Mouse (Mus musculus): ENCODE results near the gene Aak1.

Gene Aak1

GRCm38 (mm10) chr6:86963987-86964685 is 114.8 kb downstream of the Aak1 start:
- DNase-seq (ENCODE audit: low read depth): no peak

DNA sequence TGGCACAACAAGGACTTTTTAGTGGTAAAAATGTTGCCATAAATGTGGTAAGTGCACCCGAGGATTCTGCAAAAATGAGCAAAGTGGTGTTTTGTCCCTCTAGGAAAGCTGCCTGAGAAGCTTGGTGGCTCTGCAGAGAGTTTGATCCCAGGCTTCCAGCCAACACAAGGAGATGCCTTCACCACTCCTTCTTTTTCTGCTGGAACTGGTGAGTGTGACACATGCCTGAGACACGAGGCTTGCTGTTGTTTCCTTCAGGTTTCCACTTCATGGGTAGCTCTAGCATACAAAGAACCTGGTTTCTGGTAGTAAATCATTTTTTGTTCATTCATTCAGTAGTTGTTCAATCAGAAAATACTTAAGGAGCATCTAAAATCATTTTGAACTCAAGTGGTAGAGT is 117.8 kb downstream of the Aak1 start:
- DNase-seq (ENCODE audit: low read depth): no peak

GRCm38 (mm10) chr6:86973956-86974355 is 124.6 kb downstream of the Aak1 start:
- DNase-seq (ENCODE audit: low read depth): no peak

GRCm38 (mm10) chr6:86978156-86978908 is 129.0 kb downstream of the Aak1 start:
- no peak for DNase-seq (ENCODE audit: low read depth)

DNA sequence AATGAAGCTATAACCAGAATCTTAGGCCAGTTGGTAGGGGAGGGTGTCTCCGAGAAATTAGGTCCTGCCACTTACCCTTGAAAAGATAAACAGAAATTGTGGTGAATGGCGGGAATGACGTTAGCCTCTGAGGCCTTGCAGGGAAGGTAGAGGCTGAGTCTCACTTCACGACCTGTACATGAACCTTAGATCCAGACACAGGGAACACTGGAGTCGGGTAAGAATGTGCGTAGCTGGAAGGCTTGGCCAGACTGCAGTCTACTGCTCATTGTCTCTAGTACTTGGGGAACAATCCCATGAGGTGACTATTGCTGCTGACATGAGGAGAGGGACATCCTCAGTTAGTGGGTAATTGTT is 129.6 kb downstream of the Aak1 start:
- DNase-seq (ENCODE audit: low read depth): no peak

DNA sequence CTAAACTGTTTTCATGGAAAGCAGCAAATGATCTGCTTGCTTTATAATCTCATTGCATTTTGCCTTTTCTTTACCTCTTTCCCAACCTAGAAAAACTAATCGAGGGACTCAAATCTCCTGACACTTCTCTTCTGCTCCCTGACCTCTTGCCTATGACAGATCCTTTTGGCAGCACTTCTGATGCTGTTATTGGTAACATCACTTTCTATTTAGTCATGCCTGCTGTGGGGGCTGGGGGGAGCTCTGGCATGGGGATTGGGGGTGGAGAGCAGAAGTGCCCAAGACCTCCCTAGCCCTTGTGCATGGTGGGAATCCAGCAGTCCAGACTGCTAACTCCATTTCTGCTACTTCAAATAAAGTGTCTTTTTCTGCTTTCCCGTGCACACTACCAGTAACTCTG is 131.9 kb downstream of the Aak1 start:
- no peak for DNase-seq (ENCODE audit: low read depth)

GRCm38 (mm10) chr6:86985314-86986106 is 136.2 kb downstream of the Aak1 start:
- DNase-seq (ENCODE audit: low read depth): no peak

GRCm38 (mm10) chr6:86989576-86989975 is 140.3 kb downstream of the Aak1 start:
- no peak for DNase-seq (ENCODE audit: low read depth)

DNA sequence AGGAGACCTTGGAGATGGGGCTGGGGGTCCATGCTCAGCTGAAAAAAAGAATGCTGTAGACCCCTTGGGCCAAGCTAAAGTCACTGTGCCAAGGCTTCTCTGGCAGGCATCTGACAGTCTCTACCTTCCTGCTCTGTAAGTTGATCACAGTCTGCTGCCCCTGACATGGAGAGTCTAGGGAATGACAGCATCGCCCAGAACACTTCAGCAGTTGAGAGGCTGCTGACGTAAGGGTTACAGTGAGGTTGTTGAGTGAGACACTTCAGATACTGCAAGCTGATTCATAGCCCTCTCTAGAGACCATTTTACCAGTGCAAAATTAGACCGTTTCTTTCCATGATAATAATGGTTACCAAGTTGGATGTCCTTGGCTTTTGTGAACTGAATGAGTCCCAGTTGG is 141.7 kb downstream of the Aak1 start:
- no peak for DNase-seq (ENCODE audit: low read depth)

DNA sequence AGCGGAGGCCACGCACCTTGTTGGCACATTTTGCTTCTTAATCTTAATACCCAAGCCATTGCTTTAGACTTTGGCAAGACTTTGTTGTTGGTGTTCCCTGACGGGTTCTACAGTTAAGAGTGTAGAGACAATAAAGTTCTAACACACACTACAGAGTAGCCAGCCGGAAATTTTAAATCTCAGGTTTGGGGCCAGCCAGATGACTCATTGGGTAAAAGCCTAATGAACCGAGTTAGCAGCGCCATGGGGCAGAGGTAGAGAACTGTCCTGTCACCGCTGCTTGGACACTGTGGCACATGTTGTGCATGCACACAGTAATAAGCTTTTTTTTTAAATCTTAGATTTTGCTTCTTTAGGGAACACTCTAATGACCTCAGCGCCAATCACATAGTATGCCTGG is 143.0 kb downstream of the Aak1 start:
- no peak for DNase-seq (ENCODE audit: low read depth)

- no peak for DNase-seq (ENCODE audit: low read depth)
These were observed 144.9 kb downstream of the Aak1 start for GRCm38 (mm10) chr6:86994254-86994653.

GRCm38 (mm10) chr6:86996629-86997307 is 147.5 kb downstream of the Aak1 start:
- no peak for DNase-seq (ENCODE audit: low read depth)

DNA sequence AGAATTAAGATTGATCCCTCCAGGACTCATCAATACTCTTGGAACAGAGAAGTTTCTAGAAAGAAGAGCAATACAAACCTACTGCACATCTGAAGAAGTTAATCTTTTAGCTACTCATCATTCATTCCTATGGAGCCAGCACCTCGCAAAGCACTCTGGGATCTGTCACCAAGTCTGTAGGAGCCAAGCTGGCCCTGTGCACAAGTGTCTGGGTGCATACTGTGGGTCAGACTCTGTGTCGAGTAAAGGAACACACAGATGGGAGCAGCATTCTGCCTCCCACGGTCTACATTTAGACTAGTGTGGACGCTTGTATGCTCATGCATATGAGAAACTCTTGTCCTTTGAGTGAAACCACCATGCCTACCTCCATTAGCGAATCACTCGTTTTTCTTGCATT is 148.0 kb downstream of the Aak1 start:
- DNase-seq (ENCODE audit: low read depth): no peak

DNA sequence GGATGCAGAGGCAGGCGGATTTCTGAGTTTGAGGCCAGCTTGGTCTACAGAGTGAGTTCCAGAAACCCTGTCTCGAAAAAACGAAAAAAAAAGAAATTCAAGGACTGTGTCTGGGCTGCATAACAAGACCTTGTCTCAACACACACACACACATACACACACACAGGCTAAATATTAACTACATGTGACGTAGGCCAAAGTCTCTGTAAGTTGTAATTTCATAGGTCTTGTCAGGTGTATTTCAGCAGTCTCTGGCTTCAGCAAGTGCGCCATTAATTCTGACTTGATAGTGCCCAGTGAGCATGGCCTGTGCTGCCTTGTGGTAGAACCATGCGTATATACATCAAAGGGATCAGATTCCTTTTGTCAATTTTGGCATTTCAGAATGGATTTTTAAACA is 152.7 kb downstream of the Aak1 start:
- no peak for DNase-seq (ENCODE audit: low read depth)

DNA sequence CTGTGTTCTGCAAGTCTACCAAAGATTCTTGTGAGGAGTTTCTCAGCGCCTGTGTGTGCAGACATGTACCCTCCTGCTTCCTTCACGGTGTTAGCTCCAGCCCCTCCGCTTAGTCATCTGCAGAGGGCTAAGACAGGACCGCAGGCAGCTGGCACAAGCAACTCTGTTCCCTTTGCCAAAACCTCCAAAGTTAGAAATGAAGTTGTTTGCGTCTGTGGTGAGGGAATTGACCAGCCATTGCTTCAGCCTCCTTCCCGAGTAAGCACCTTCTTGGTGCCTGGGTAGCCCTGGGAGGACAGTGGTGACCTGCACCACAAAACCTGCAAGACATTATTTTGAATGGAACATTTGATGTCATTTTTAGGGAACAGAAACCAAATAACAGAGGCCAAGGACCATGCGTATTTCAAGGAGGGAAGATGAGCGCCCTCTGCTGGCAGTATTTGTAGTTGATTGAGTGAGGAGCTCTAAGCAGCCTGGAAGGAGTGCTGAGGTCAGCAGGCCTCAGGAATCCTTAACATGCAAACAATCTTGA is 153.3 kb downstream of the Aak1 start:
- peak; percentile 87 for DNase-seq (ENCODE audit: low read depth)

GRCm38 (mm10) chr6:87004099-87004498 is 154.8 kb downstream of the Aak1 start:
- no peak for DNase-seq (ENCODE audit: low read depth)

GRCm38 (mm10) chr6:87005577-87005976 is 156.3 kb downstream of the Aak1 start:
- no peak for DNase-seq (ENCODE audit: low read depth)

DNA sequence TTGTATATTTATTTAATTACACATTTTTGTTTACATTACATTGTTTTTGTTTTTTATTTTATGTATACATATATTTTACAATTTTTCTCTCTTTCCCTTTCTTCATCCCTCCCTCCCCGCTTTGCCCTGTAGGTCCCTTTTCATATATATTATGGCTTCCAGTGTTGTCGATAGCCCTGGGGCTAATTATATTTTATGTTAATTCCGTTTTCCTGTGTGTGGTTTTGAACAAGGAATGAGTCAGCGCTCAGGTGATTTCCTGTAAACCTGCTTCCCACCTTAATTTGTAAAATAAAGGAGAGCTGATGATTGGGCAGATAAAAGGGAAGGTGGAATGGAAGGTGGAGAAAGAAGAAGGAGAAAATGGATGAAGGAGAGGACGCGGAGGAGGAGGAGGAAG is 159.6 kb downstream of the Aak1 start, which contains the start of gene Nfu1:
TSS of gene Nfu1 (plus strand) at position 350 of the 400 bp plus-strand sequence.
- no peak for DNase-seq (ENCODE audit: low read depth)

DNA sequence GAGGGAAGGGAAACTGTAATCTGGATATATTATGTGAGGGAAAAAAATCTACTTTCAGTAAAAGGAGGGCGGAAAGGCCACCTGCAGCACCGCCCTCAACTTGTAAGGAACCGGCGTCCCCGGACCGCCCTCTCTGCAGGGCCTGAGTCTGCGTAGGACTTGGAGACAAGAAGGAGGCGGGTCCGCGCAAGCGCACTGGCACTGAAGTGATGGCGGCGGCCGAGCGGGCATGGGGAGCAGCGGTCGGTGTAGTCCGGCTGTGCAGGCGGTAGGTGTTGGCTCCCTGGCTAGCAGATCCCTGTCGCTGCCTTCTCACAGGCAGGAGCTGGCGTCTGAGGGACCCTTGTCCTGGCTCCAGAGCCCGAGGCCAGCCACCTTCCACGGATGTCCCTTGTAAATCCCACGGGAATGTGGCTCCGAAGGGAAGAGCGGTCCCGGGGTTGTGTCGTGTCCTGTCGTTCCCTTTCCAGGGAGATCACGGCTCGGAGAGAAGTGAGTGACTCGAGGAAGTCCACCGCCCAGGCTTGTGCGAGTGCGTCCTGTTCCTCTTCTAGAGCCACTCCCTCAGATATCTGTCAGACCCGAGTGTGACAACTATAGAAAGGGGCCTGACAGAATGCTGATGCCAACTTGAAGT is 160.5 kb downstream of the Aak1 start:
- peak; percentile 95 for DNase-seq (ENCODE audit: low read depth)

- peak; percentile 79 for DNase-seq (ENCODE audit: low read depth)
These were observed 167.6 kb downstream of the Aak1 start for GRCm38 (mm10) chr6:87016916-87017315.

DNA sequence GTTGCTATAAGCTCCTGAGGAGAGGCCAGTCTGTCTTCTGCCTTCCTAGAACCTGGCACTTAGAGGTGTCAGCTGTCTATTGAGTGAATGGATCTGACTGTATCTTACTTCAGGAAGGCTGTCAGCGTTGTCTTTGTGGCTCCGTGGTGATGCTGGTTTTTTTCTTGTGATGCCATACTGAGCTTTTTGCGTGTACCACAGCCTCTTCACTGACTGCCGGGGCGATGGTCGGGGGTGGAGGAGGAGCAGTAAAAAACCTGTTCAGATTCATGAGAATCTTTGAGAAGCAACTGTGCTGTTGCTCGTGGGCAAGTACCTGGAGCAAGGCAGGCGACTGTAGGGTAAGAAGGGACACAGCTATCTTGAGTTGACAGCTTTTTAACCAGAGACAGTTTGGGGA is 169.6 kb downstream of the Aak1 start:
- no peak for DNase-seq (ENCODE audit: low read depth)

GRCm38 (mm10) chr6:87021791-87022190 is 172.5 kb downstream of the Aak1 start:
- DNase-seq (ENCODE audit: low read depth): no peak

Measured in naive thymus-derived CD4-positive, alpha-beta T cell, adult 2 months (primary cell).